Mouse (Mus musculus): ENCODE measurements at regions not wholly inside any gene's neighbourhood (a gene's known extent, or its start where the extent isn't known, plus 50 kb on each side); places are given as distances from the start of the nearest gene placed in this dataset.

DNA sequence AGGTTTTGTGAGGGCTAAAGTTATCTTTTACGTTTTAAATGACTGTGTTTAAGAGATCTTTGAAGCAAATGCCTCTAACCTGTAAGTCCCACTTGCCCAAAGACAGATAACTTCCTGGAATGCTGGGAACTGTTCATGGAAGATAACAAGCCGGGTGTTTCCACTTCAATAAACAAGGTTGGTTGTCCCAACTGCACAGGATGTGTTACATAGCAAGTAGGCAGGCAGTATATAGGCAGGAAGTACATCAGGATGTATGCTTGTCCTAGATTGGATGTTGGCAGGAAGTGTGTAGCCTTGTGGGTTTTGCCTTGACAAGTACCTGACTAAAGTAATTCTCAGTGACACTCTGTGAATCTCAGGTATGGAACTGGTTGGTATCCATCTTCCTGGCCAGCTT lies 90.7 kb upstream of the Fggy start:
- TF ChIP-seq CTCF (IDR thresholded peaks at IDR 0.05; ENCODE audit: control insufficient read depth, insufficient read depth, insufficient replicate concordance, low read depth, low read length), result no peak
- no peak for TF ChIP-seq POLR2A (IDR thresholded peaks at IDR 0.05; ENCODE audit: control insufficient read depth, low read depth, low read length)

Measured in testis, adult 2 months (tissue).